9 mouse cellular contexts compared by ENCODE assay signal in genomic region chr10:3941054-3941757, GRCm38 (mm10). TPM values are rescaled to one million over a fixed set of nuclear protein-coding genes. Genes with fewer than 3 reads are reported as not detected.
A peak's percentile ranks its signal among the peaks of the same experiment; 100 is the strongest.
DNase-seq lines count a peak whose midpoint lies in the region; ATAC-seq and TF ChIP-seq lines count a peak whose summit lies in the region.
"Had no signal": no experiment of that assay in that cellular context is flagged by ENCODE, and none has a peak within 500 bp of the region (broad histone marks: within the 10 kb centered on the region; RNA-seq: fewer than 3 reads in every experiment).

No protein-coding gene starts in this region.

- no peaks in the 10 kb centered on the region for H3K36me3 ChIP-seq in liver, embryonic 12.5 days

- no peak for ATAC-seq in liver, embryonic 12.5 days

- no peaks in the 10 kb centered on the region for H3K27me3 ChIP-seq in liver, embryonic 12.5 days (replicated peaks)

- TF ChIP-seq CTCF in lung, adult 2 months (IDR thresholded peaks at IDR 0.05; ENCODE audit: insufficient read depth, low read length) = no peak

- no peaks in the 10 kb centered on the region for H3K9me3 ChIP-seq in liver, embryonic 12.5 days (replicated peaks)

- no peak overlapping the region for H3K4me3 ChIP-seq in lung, adult 2 months (replicated peaks; ENCODE audit: extremely low read depth, low read depth, low read length)
- H3K4me3 ChIP-seq in liver, embryonic 12.5 days = no peak overlapping the region
- H3K4me3 ChIP-seq: erythroblast, embryonic 14.5 days had no signal

- no peak for TF ChIP-seq POLR2A in lung, adult 2 months (IDR thresholded peaks at IDR 0.05; ENCODE audit: borderline replicate concordance, extremely low read depth, low read depth, low read length)

- 35% methylated on average over 11 of the region's 11 CpGs for WGBS in lung, adult 2 months
- 40% methylated on average over 11 of the region's 11 CpGs for WGBS in liver, embryonic 12.5 days (ENCODE audit: insufficient replicate concordance)

- no peak overlapping the region for H3K27ac ChIP-seq in liver, embryonic 12.5 days

- H3K4me1 ChIP-seq in lung, adult 2 months (ENCODE audit: control insufficient read depth, insufficient read depth, low read length) = peaks cover 3% of the 10 kb centered on the region; the same call in 1 of the 2 replicates
- no peaks in the 10 kb centered on the region for H3K4me1 ChIP-seq in liver, embryonic 12.5 days

- H3K9ac ChIP-seq in liver, embryonic 12.5 days = no peak overlapping the region

- no peak overlapping the region for H3K4me2 ChIP-seq in liver, embryonic 12.5 days

- peak; percentile 22 to 33 for DNase-seq in cerebellum, postnatal 10 days
- DNase-seq in cerebellum, postnatal 4 days (ENCODE audit: low spot score in 2 of 2) = no peak
- DNase-seq in embryo, embryonic 10 days (ENCODE audit: low spot score) = peak; percentile 73
- DNase-seq in heart, postnatal 4 days = peak; percentile 33
- peak; percentile 45 for DNase-seq in lung, adult 2 months
- no peak for DNase-seq in thymus, postnatal 25 days
- DNase-seq in right cerebral cortex, postnatal 10 days (ENCODE audit: low spot score in 2 of 2) = no peak

RNA-seq across cellular contexts. Expression of gene Mthfd1l, which starts 31.7 kb away (rescaled TPM):
- 1 to 10 TPM; 6.6 to 8.0 TPM for total RNA-seq in heart, postnatal 4 days (2021)
- polyA plus RNA-seq in lung, adult 2 months (2012; rRNA removed) = 1.1 and 1.2 TPM in 2 replicates
- polyA plus RNA-seq in liver, embryonic 12.5 days (2016; fragmentation: Nextera tagmentation; extraction: Ambion mirVana) = 36.5 TPM in 2 replicates

Comparison
In these comparisons a context has a peak if more than half of its experiments do, and no peak if none do; other contexts are left out.
1. DNase-seq: peak in cerebellum, postnatal 10 days (2 of 2), embryo, embryonic 10 days (single experiment), heart, postnatal 4 days (single experiment) and lung, adult 2 months (single experiment); none in cerebellum, postnatal 4 days (0 of 2), thymus, postnatal 25 days (single experiment) and right cerebral cortex, postnatal 10 days (0 of 2).
2. RNA of gene Mthfd1l, which starts 31.7 kb away (polyA plus RNA-seq): 36.5 TPM in liver, embryonic 12.5 days; 1.1 to 1.2 TPM in lung, adult 2 months; every median in the first group is over 10 times any median in the second.